Mouse (Mus musculus) lung, embryonic 14.5 days (tissue): ENCODE results near the gene Rgs7. TPM values are rescaled to one million over a fixed set of nuclear protein-coding genes. Genes with fewer than 3 reads are reported as not detected.

Experiments used
- ATAC-seq: fragments of 200-750 bp; cut with Nextera tagmentation; 2 replicates; pipeline ENCODE4 v1.8.0; 2017; ENCODE audit warnings: mild to moderate bottlenecking, moderate TSS enrichment, moderate library complexity; ENCODE audit not compliant: insufficient read depth
- DNase-seq: peaks from one replicate; pipeline ENCODE4 v3.0.0-alpha.2; 2015
- H3K27ac ChIP-seq: fragments of 300-500 bp; sonication (generic); 2 replicates; pipeline ENCODE4 v1.5.1; 2014; ENCODE audit warnings: low read depth, mild to moderate bottlenecking, moderate library complexity
- H3K27me3 ChIP-seq: fragments of 300-500 bp; sonication (generic); 2 replicates; pipeline ENCODE4 v1.6.1; 2014; ENCODE audit warnings: low read length, control low read depth; ENCODE audit not compliant: insufficient read depth
- H3K36me3 ChIP-seq: fragments of 300-500 bp; sonication (generic); 2 replicates; pipeline ENCODE4 v1.6.1; 2014; ENCODE audit warnings: control low read depth; ENCODE audit not compliant: insufficient read depth
- H3K4me1 ChIP-seq: fragments of 300-500 bp; sonication (generic); 2 replicates; pipeline ENCODE4 v1.6.1; 2014; ENCODE audit warnings: antibody characterized with exemption, control low read depth; ENCODE audit not compliant: insufficient read depth
- H3K4me2 ChIP-seq: fragments of 300-500 bp; sonication (generic); 2 replicates; pipeline ENCODE4 v1.6.1; 2014; ENCODE audit warnings: mild to moderate bottlenecking
- H3K4me3 ChIP-seq: fragments of 300-500 bp; sonication (generic); 2 replicates; pipeline ENCODE4 v1.5.1; 2014; ENCODE audit warnings: low read depth, low read length
- H3K9ac ChIP-seq: fragments of 300-500 bp; sonication (generic); 2 replicates; pipeline ENCODE4 v1.6.1; 2014
- H3K9me3 ChIP-seq: fragments of 300-500 bp; sonication (generic); 2 replicates; pipeline ENCODE4 v1.6.1; 2016; ENCODE audit warnings: low read depth, low read length, control low read depth
- CTCF ChIP-seq: IDR thresholded peaks from 2 replicates; pipeline ENCODE4 v1.5.1; 2016; ENCODE audit warnings: antibody characterized with exemption, low read depth
- WGBS: fragments of 180-500 bp; shearing (Covaris S2); extraction: QIAGEN DNeasy Blood & Tissue Kit; methylation state at CpG from one replicate; pipeline ENCODE4 v1.1.7; 2014; 5-methylcytosine and 5-hydroxymethylcytosine counted together
- polyA plus RNA-seq: library from polyadenylated mRNA; unstranded; fragments of >200 nt; fragmentation: Nextera tagmentation; extraction: Ambion mirVana; gene quantifications from 2 replicates; pipeline ENCODE4 v1.2.1, GENCODE M21; 2014

Gene Rgs7
- polyA plus RNA-seq, 1 experiment from 2014 or later: 0.08 TPM

DNA sequence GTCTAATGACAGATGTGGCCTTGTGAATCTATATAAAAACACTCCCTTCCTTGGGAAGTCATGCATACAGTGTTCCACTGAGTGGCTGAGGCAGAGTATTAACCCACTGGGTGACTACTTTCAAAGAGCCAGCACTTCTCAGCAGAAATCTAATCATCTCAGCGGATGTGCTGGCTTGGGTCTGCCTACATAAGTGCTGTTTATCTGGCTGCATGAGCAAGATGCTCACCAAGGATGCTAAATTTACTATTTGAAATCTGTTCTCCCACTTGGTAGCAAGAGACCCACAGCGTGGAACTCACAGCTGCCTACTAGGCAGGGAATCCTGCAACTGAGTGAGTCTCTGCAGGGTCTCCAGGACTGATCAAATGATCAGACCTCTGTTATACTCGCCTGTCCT lies 184.7 kb downstream of the Rgs7 start:
- H3K9me3 ChIP-seq: no peaks in the 10 kb centered on the region
- H3K4me2 ChIP-seq: no peak overlapping the region
- no peaks in the 10 kb centered on the region for H3K27me3 ChIP-seq
- H3K4me3 ChIP-seq: no peak overlapping the region
- no peak overlapping the region for H3K9ac ChIP-seq
- DNase-seq: no peak
- TF ChIP-seq CTCF: no peak
- ATAC-seq: no peak
- H3K4me1 ChIP-seq: no peaks in the 10 kb centered on the region
- H3K36me3 ChIP-seq: no peaks in the 10 kb centered on the region
- no peak overlapping the region for H3K27ac ChIP-seq
- 62% methylated on average over 3 of the region's 3 CpGs for WGBS

GRCm38 (mm10) chr1:175300895-175301294 lies 191.4 kb downstream of the Rgs7 start:
- H3K4me3 ChIP-seq: no peak overlapping the region
- H3K9me3 ChIP-seq: no peaks in the 10 kb centered on the region
- H3K4me1 ChIP-seq: no peaks in the 10 kb centered on the region
- no peak for TF ChIP-seq CTCF
- DNase-seq (no peak), ATAC-seq (no peak)
- H3K9ac ChIP-seq: no peak overlapping the region
- H3K4me2 ChIP-seq: no peak overlapping the region
- no peaks in the 10 kb centered on the region for H3K36me3 ChIP-seq
- no peak overlapping the region for H3K27ac ChIP-seq
- H3K27me3 ChIP-seq: no peaks in the 10 kb centered on the region
- WGBS: 67% methylated on average over 1 of the region's 1 CpGs

DNA sequence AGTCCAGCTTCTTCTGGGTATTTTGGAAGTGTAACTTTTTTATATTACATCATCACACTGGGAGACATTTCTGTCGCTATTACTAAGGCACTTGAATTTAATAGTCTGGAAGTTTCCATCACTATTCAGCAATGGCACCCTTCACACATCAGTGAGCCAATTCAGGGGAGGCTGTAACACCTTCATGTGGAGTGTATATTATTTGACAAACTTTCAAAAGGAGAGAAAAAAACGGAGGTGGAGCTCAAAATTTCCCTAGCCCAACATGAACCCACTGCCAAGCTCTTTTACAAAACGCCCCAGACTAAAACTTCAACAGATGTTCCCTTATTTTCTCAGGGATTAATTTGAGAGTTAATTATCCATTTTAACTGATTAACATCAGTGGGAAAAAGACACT lies 191.9 kb downstream of the Rgs7 start:
- ATAC-seq: no peak
- Histone ChIP-seq H3K27me3 (no peaks in the 10 kb centered on the region), H3K9ac (no peak overlapping the region), H3K4me1 (no peaks in the 10 kb centered on the region), H3K27ac (no peak overlapping the region), H3K4me2 (no peak overlapping the region), H3K4me3 (no peak overlapping the region), H3K9me3 (no peaks in the 10 kb centered on the region), H3K36me3 (no peaks in the 10 kb centered on the region)
- no peak for TF ChIP-seq CTCF
- WGBS: 51% methylated on average over 3 of the region's 3 CpGs
- no peak for DNase-seq

DNA sequence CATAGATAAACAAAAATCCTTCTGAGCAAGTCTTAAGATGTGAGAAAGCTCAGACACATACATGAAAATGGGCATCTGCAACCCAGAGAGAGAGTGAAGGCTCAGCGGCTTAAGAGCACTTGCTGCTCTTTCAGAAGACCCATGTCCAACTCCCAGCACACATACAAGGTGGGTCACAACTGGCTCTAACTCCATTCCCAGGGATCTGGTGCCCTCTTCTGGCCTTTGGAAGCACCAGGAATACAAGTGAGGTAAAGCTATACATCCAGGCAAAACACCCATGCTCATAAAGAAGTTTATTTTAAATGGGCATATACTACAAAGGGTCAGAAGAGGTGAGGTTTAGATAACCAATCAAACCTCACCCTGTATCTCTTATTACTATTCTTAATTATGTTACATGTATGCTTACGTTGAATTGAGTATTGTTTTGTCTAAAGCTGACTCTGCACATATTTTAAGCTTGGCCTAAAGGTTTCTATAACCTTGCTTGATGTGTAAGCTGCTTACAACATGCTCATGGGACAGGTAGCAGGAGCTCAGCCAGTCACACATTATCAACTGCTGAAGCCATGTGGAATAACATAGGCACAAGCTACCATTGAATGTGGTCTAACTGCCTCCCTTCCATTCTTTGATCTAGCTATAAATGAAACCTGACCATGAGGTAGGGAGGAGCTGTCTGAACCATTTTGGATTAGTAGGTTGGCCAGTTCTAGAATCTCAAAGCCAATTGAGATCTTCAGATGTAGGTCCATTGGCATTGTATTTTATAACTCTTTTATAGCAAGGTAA lies 192.5 kb downstream of the Rgs7 start:
- no peak for ATAC-seq
- no peak overlapping the region for H3K9ac ChIP-seq
- WGBS: 88% methylated on average over 2 of the region's 2 CpGs
- H3K36me3 ChIP-seq: no peaks in the 10 kb centered on the region
- no peaks in the 10 kb centered on the region for H3K9me3 ChIP-seq
- no peak overlapping the region for H3K4me3 ChIP-seq
- no peak overlapping the region for H3K27ac ChIP-seq
- no peak for DNase-seq
- no peaks in the 10 kb centered on the region for H3K27me3 ChIP-seq
- no peak overlapping the region for H3K4me2 ChIP-seq
- H3K4me1 ChIP-seq: no peaks in the 10 kb centered on the region
- no peak for TF ChIP-seq CTCF

- no peak overlapping the region for H3K27ac ChIP-seq
- ATAC-seq: no peak
- H3K4me2 ChIP-seq: no peak overlapping the region
- H3K27me3 ChIP-seq: no peaks in the 10 kb centered on the region
- no peaks in the 10 kb centered on the region for H3K4me1 ChIP-seq
- no peaks in the 10 kb centered on the region for H3K36me3 ChIP-seq
- no peak for TF ChIP-seq CTCF
- no peak overlapping the region for H3K4me3 ChIP-seq
- no peak for DNase-seq
- 98% methylated on average over 1 of the region's 1 CpGs for WGBS
- H3K9me3 ChIP-seq: no peaks in the 10 kb centered on the region
- H3K9ac ChIP-seq: no peak overlapping the region
These were observed 195.4 kb downstream of the Rgs7 start for GRCm38 (mm10) chr1:175296906-175297305.

- Histone ChIP-seq H3K4me1 (no peaks in the 10 kb centered on the region), H3K27ac (no peak overlapping the region), H3K4me3 (no peak overlapping the region), H3K9me3 (no peaks in the 10 kb centered on the region), H3K4me2 (no peak overlapping the region), H3K27me3 (no peaks in the 10 kb centered on the region), H3K9ac (no peak overlapping the region), H3K36me3 (no peaks in the 10 kb centered on the region)
- ATAC-seq (no peak), DNase-seq (no peak)
- 78% methylated on average over 1 of the region's 1 CpGs for WGBS
- TF ChIP-seq CTCF: no peak
These were observed 202.2 kb downstream of the Rgs7 start for GRCm38 (mm10) chr1:175290072-175290471.

GRCm38 (mm10) chr1:175262341-175262740 lies 230.0 kb downstream of the Rgs7 start:
- Histone ChIP-seq H3K9ac (no peak overlapping the region), H3K9me3 (no peaks in the 10 kb centered on the region), H3K27ac (no peak overlapping the region), H3K4me2 (no peak overlapping the region), H3K4me3 (no peak overlapping the region), H3K36me3 (no peaks in the 10 kb centered on the region), H3K27me3 (no peaks in the 10 kb centered on the region), H3K4me1 (no peaks in the 10 kb centered on the region)
- no peak for ATAC-seq
- no peak for DNase-seq
- no peak for TF ChIP-seq CTCF
